Mouse (Mus musculus) left cerebral cortex, adult 2 months (tissue): ENCODE data around the gene Cfap44. TPM values are rescaled to one million over a fixed set of nuclear protein-coding genes. Genes with fewer than 3 reads are reported as not detected.
"Not testable (repeated sequence)": the region's sequence is repeated elsewhere in the genome, so short reads cannot be mapped to it uniquely, and the experiment has no call there.

Source experiments
- DNase-seq, 2 experiments: peaks; one replicate each; pipeline ENCODE4 v3.0.0; 2021 to 2022; ENCODE audit warnings: low spot score in 2 of 2, mixed read lengths in 1 of 2; ENCODE audit errors: extremely low spot score in 1 of 2
- H3K27ac ChIP-seq: fragments of 200-600 bp; 2 replicates; pipeline ENCODE4 v1.8.1; 2022
- H3K4me3 ChIP-seq: fragments of 200-600 bp; 2 replicates; pipeline ENCODE4 v1.8.1; 2022
- CTCF ChIP-seq: fragments of 200-600 bp; IDR thresholded peaks from 2 replicates; pipeline ENCODE4 v1.8.1; 2022; ENCODE audit warnings: antibody characterized with exemption, mild to moderate bottlenecking, moderate library complexity
- intact Hi-C: fragments of 180-260 bp; cut with DNase I; formaldehyde crosslinking; loops from one replicate; pipeline ENCODE4 v1.15.1; 2025
- total RNA-seq, 2 experiments: library from RNA; stranded (reverse); gene quantifications; 2 replicates each; pipeline ENCODE4 v1.2.3; 2021

The Cfap44 gene
- total RNA-seq, 2 experiments from 2014 or later, result 4.3 to 5.0 TPM

GRCm38 (mm10) chr16:44435481-44435880 lies 40.9 kb downstream of the Cfap44 start:
- intact Hi-C loops, result no loop called here
- Histone ChIP-seq H3K27ac (no peak overlapping the region), H3K4me3 (no peak overlapping the region)
- no peak for DNase-seq
- peak; percentile 7 for TF ChIP-seq CTCF

GRCm38 (mm10) chr16:44441913-44442312 lies 47.3 kb downstream of the Cfap44 start:
- H3K27ac ChIP-seq, DNase-seq, H3K4me3 ChIP-seq, intact Hi-C loops: not testable (repeated sequence)

GRCm38 (mm10) chr16:44457858-44458257 lies 63.3 kb downstream of the Cfap44 start:
- no peak for DNase-seq
- no peak overlapping the region for H3K27ac ChIP-seq
- no peak overlapping the region for H3K4me3 ChIP-seq
- intact Hi-C loops, result no loop called here
- TF ChIP-seq CTCF, result no peak

GRCm38 (mm10) chr16:44458826-44459225 lies 64.2 kb downstream of the Cfap44 start:
- Histone ChIP-seq H3K4me3 (no peak overlapping the region), H3K27ac (no peak overlapping the region)
- intact Hi-C loops, result no loop called here
- no peak for TF ChIP-seq CTCF
- no peak for DNase-seq

- intact Hi-C loops, result no loop called here
- no peak for DNase-seq
- H3K27ac ChIP-seq, result no peak overlapping the region
- no peak overlapping the region for H3K4me3 ChIP-seq
- no peak for TF ChIP-seq CTCF
Measured at GRCm38 (mm10) chr16:44460922-44461321, 66.3 kb downstream of the Cfap44 start.

- Histone ChIP-seq H3K4me3 (no peak overlapping the region), H3K27ac (no peak overlapping the region)
- no peak for DNase-seq
- intact Hi-C loops, result no loop called here
- TF ChIP-seq CTCF, result no peak
Measured at GRCm38 (mm10) chr16:44475281-44475680, 80.7 kb downstream of the Cfap44 start.

GRCm38 (mm10) chr16:44475682-44476375 lies 81.2 kb downstream of the Cfap44 start:
- H3K27ac ChIP-seq, result no peak overlapping the region
- DNase-seq, result no peak
- intact Hi-C loops, result no loop called here
- no peak overlapping the region for H3K4me3 ChIP-seq
- TF ChIP-seq CTCF, result no peak

GRCm38 (mm10) chr16:44478767-44479166 lies 84.2 kb downstream of the Cfap44 start:
- no peak overlapping the region for H3K4me3 ChIP-seq
- no peak overlapping the region for H3K27ac ChIP-seq
- intact Hi-C loops, result no loop called here
- DNase-seq, result no peak
- no peak for TF ChIP-seq CTCF

GRCm38 (mm10) chr16:44479852-44480251 lies 85.3 kb downstream of the Cfap44 start:
- intact Hi-C loops, result loop anchor here (10.0 kb wide), 2 partner anchors 235 to 615 kb away; partner anchors contain the start of gene Ccdc80

GRCm38 (mm10) chr16:44480616-44481015 lies 86.0 kb downstream of the Cfap44 start:
- TF ChIP-seq CTCF, result peak; percentile 58
- Histone ChIP-seq H3K27ac (no peak overlapping the region), H3K4me3 (no peak overlapping the region)
- intact Hi-C loops, result loop anchor here (10.0 kb wide), 2 partner anchors 234 to 614 kb away; partner anchors contain the start of gene Ccdc80
- DNase-seq, result no peak

More at GRCm38 (mm10) chr16:44479852-44480251, 85.3 kb downstream of the Cfap44 start:
- DNase-seq, result no peak
- no peak for TF ChIP-seq CTCF
- H3K4me3 ChIP-seq, result no peak overlapping the region
- no peak overlapping the region for H3K27ac ChIP-seq

GRCm38 (mm10) chr16:44481599-44482593 lies 87.3 kb downstream of the Cfap44 start:
- no peak overlapping the region for H3K4me3 ChIP-seq
- H3K27ac ChIP-seq, result peak overlapping the region; percentile 6; the same call in 1 of the 2 replicates
- intact Hi-C loops, result loop anchor here (10.0 kb wide), 2 partner anchors 233 to 613 kb away; partner anchors contain the start of gene Ccdc80
- no peak for DNase-seq
- TF ChIP-seq CTCF, result no peak

- Histone ChIP-seq H3K27ac (no peak overlapping the region), H3K4me3 (no peak overlapping the region)
- intact Hi-C loops, result loop anchor here (2.0 to 10.0 kb wide), 3 partner anchors 75 to 611 kb away; partner anchors contain the start of genes Boc and Ccdc80
- peak; percentile 100 for TF ChIP-seq CTCF
- peak; percentile 83 to 89 for DNase-seq
Measured at GRCm38 (mm10) chr16:44484079-44484478, 89.5 kb downstream of the Cfap44 start.
